Mouse (Mus musculus): ENCODE measurements around the gene Mrto4. TPM values are rescaled to one million over a fixed set of nuclear protein-coding genes. Genes with fewer than 3 reads are reported as not detected.

The Mrto4 gene
- total RNA-seq, 2 experiments from 2014 or later, result 34.9 to 35.7 TPM

GRCm38 (mm10) chr4:139335507-139335906 lies 16.9 kb downstream of the Mrto4 start:
- intact Hi-C loops (cut with DNase I), result loop anchor here (2.0 to 5.0 kb wide), 2 partner anchors 43 to 248 kb away; no protein-coding TSS in a partner anchor
- Histone ChIP-seq H3K4me3 (no peak overlapping the region), H3K27ac (no peak overlapping the region)
- DNase-seq, result no peak
- TF ChIP-seq CTCF (IDR thresholded peaks at IDR 0.05), result no peak

GRCm38 (mm10) chr4:139334631-139335295 lies 17.6 kb downstream of the Mrto4 start:
- no peak for TF ChIP-seq CTCF (IDR thresholded peaks at IDR 0.05)
- intact Hi-C loops (cut with DNase I), result loop anchor here (2.0 to 5.0 kb wide), 2 partner anchors 42 to 247 kb away; no protein-coding TSS in a partner anchor
- no peak for DNase-seq
- Histone ChIP-seq H3K4me3 (no peak overlapping the region), H3K27ac (no peak overlapping the region)

- TF ChIP-seq CTCF (IDR thresholded peaks at IDR 0.05), result peak; percentile 68
- intact Hi-C loops (cut with DNase I), result no loop called here
- Histone ChIP-seq H3K27ac (no peak overlapping the region), H3K4me3 (peak overlapping the region; percentile 58)
- DNase-seq, result peak; percentile 81
These were observed 21.8 kb downstream of the Mrto4 start for GRCm38 (mm10) chr4:139330605-139331004.

- intact Hi-C loops (cut with DNase I), result no loop called here
- no peak for TF ChIP-seq CTCF (IDR thresholded peaks at IDR 0.05)
- no peak for DNase-seq
- no peak overlapping the region for H3K4me3 ChIP-seq
- no peak overlapping the region for H3K27ac ChIP-seq
These were observed 32.6 kb downstream of the Mrto4 start for GRCm38 (mm10) chr4:139319740-139320139.

- intact Hi-C loops (cut with DNase I), result no loop called here
- Histone ChIP-seq H3K4me3 (no peak overlapping the region), H3K27ac (no peak overlapping the region)
- no peak for TF ChIP-seq CTCF (IDR thresholded peaks at IDR 0.05)
- DNase-seq, result no peak
These were observed 33.9 kb downstream of the Mrto4 start for GRCm38 (mm10) chr4:139318449-139318848.

GRCm38 (mm10) chr4:139312632-139313031 lies 39.7 kb downstream of the Mrto4 start:
- Histone ChIP-seq H3K4me3 (no peak overlapping the region), H3K27ac (no peak overlapping the region)
- intact Hi-C loops (cut with DNase I), result no loop called here
- TF ChIP-seq CTCF (IDR thresholded peaks at IDR 0.05), result peak; percentile 64
- DNase-seq, result no peak

- DNase-seq, result no peak
- intact Hi-C loops (cut with DNase I), result no loop called here
- no peak for TF ChIP-seq CTCF (IDR thresholded peaks at IDR 0.05)
- Histone ChIP-seq H3K27ac (no peak overlapping the region), H3K4me3 (peak overlapping the region; percentile 92)
These were observed 40.7 kb downstream of the Mrto4 start for GRCm38 (mm10) chr4:139311707-139312106.

GRCm38 (mm10) chr4:139310899-139311701 lies 41.3 kb downstream of the Mrto4 start:
- DNase-seq, result no peak
- Histone ChIP-seq H3K27ac (peak overlapping the region; percentile 88), H3K4me3 (peak overlapping the region; percentile 92)
- TF ChIP-seq CTCF (IDR thresholded peaks at IDR 0.05), result 0 out of 2 replicates have a peak, but pooled peaks have one; percentile 4
- intact Hi-C loops (cut with DNase I), result no loop called here

GRCm38 (mm10) chr4:139310171-139310898 lies 42.0 kb downstream of the Mrto4 start, which contains the start of the genes Pqlc2 and Akr7a5:
Gene Pqlc2 (minus strand): TSS chr4:139310708.
Gene Akr7a5 (plus strand): TSS chr4:139310744.
- intact Hi-C loops (cut with DNase I), result no loop called here
- TF ChIP-seq CTCF (IDR thresholded peaks at IDR 0.05), result no peak
- Histone ChIP-seq H3K27ac (peak within 1 kb of the TSS; percentile 88), H3K4me3 (peak within 1 kb of the TSS; percentile 92)
- DNase-seq, result peak; percentile 98

GRCm38 (mm10) chr4:139309651-139310050 lies 42.7 kb downstream of the Mrto4 start:
- no peak for DNase-seq
- intact Hi-C loops (cut with DNase I), result no loop called here
- H3K4me3 ChIP-seq, result peak overlapping the region; percentile 92
- H3K27ac ChIP-seq, result no peak overlapping the region; the same call in 1 of the 2 replicates
- TF ChIP-seq CTCF (IDR thresholded peaks at IDR 0.05), result no peak

- Histone ChIP-seq H3K4me3 (no peak overlapping the region), H3K27ac (no peak overlapping the region)
- intact Hi-C loops (cut with DNase I), result no loop called here
- peak; percentile 49 for DNase-seq
- TF ChIP-seq CTCF (IDR thresholded peaks at IDR 0.05), result no peak
These were observed 44.5 kb downstream of the Mrto4 start for GRCm38 (mm10) chr4:139307916-139308315.

- Histone ChIP-seq H3K27ac (no peak overlapping the region), H3K4me3 (no peak overlapping the region)
- DNase-seq, result no peak
- intact Hi-C loops (cut with DNase I), result no loop called here
- no peak for TF ChIP-seq CTCF (IDR thresholded peaks at IDR 0.05)
These were observed 46.9 kb downstream of the Mrto4 start for GRCm38 (mm10) chr4:139305521-139305920.

Measured in gastrocnemius, adult 2 months (tissue).